Mouse (Mus musculus) R1 (cell line): ENCODE data around the gene Fermt1.

Experiments
- DNase-seq: peaks from one replicate; pipeline ENCODE4 v3.0.0-alpha.2; 2018; ENCODE audit warnings: low read depth, low spot score

The Fermt1 gene

DNA sequence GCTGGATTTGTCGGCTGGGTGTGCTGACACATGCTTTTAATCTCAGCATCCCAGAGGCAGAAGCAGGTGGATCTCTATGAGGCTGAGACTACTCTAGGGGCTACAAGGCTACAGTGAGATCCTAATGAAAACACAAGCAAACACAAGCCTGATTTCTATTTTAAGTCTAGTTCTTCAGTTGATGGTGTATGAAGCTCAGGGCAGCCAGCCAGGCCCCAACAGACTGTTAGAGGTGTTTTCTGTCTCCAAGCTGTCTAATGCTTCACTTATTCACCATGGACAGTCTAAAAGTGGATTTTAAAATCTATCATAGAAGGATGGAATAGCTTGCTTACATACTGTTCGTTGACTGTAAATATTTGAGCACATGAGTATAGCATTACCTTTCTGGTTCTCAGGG, 84.2 kb downstream of the Fermt1 start:
- DNase-seq: no peak

DNA sequence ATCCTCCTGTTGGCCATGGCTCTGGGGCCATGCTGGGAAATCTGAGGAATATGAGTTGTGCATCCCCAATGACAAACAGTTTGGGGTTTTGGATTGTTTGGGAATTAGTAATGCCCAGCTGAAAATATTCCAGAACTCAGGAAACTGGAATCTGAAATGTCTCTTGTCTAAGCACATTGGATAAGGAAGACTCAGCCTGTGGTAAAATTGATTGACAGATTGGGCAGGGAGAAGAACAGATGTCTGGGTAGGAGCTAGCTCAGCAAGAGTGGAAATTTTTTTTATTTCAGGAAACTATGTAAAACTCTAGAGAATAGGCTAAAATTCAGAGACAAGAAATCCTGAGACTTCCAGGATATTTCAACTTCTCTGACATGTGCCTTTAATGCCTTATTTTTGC, 85.3 kb downstream of the Fermt1 start:
- no peak for DNase-seq

DNA sequence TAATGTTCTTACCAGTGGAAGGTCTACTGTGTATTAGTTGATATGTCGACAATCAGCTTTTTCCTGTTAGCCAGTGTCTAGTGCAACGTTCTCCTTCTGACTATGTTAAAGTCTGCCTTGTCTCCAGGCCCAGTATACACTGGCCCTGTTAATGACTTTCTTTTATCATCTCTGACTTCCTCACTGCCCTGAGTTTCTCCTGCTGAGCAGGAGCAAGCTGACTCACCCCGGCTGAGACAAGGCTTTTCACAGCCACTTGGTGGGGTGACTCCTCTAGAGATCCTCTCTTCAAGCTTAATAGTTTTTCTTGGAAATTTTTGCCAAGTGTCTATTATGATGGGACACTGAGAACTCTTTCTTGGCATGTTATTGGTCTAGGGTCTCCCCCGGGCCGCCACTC, 89.4 kb downstream of the Fermt1 start:
- no peak for DNase-seq
